Comparison of ENCODE assay signal across 22 mouse cellular contexts in the genomic region with DNA sequence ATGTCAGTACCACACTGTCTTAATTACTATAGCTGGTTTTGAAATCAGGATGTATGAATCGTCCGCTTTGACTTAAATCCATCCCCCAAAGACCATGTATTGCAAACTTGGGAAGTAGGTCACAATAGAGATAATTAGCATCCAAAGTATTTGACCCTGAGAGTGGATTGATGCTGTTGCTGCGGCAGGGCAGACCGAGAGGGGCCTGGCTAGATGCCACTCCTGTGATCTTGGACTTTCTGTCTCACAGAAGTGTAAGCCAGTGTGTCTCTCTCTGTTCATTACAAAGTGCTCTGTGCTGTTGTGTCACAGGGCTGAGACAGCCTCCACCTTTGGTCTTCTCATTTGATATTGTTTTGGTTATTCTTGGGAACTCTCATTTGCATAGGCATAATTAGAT. TPM values are rescaled to one million over a fixed set of nuclear protein-coding genes. Genes with fewer than 3 reads are reported as not detected.
"Had no signal": no experiment of that assay in that cellular context is flagged by ENCODE, and none has a peak within 500 bp of the region (broad histone marks: within the 10 kb centered on the region; RNA-seq: fewer than 3 reads in every experiment).

No protein-coding gene starts in this region.

- H3K27me3 ChIP-seq: limb, embryonic 13.5 days; liver, embryonic 12.5 days; liver, embryonic 15.5 days; midbrain, embryonic 12.5 days; midbrain, embryonic 15.5 days; neural tube, embryonic 12.5 days; neural tube, embryonic 15.5 days; stomach, embryonic 15.5 days had no signal

- H3K4me3 ChIP-seq: layer of hippocampus, adult 2 months; limb, embryonic 10.5 days; limb, embryonic 13.5 days; liver, embryonic 12.5 days; liver, embryonic 15.5 days; midbrain, embryonic 12.5 days; midbrain, embryonic 15.5 days; neural tube, embryonic 12.5 days; neural tube, embryonic 15.5 days; stomach, embryonic 15.5 days had no signal

- H3K4me1 ChIP-seq: limb, embryonic 10.5 days; liver, embryonic 12.5 days; liver, embryonic 15.5 days; neural tube, embryonic 12.5 days had no signal

- H3K4me2 ChIP-seq: limb, embryonic 13.5 days; liver, embryonic 12.5 days; liver, embryonic 15.5 days; midbrain, embryonic 12.5 days; midbrain, embryonic 15.5 days; neural tube, embryonic 12.5 days; neural tube, embryonic 15.5 days; stomach, embryonic 15.5 days had no signal

- H3K9ac ChIP-seq: limb, embryonic 13.5 days; liver, embryonic 12.5 days; liver, embryonic 15.5 days; midbrain, embryonic 12.5 days; midbrain, embryonic 15.5 days; neural tube, embryonic 12.5 days; neural tube, embryonic 15.5 days; stomach, embryonic 15.5 days had no signal

- H3K9me3 ChIP-seq: limb, embryonic 10.5 days; limb, embryonic 13.5 days; liver, embryonic 12.5 days; liver, embryonic 15.5 days; midbrain, embryonic 12.5 days; midbrain, embryonic 15.5 days; neural tube, embryonic 12.5 days; neural tube, embryonic 15.5 days; stomach, embryonic 15.5 days had no signal

- DNase-seq: kidney, adult 2 months; kidney, postnatal 25 days; layer of hippocampus, adult 9-11 months; liver; lung, adult 2 months; thymus, adult 2 months; thymus, postnatal 14 days; thymus, postnatal 4 days had no signal

- ATAC-seq: liver, embryonic 12.5 days; lung, postnatal 0 days; midbrain, embryonic 15.5 days had no signal

- H3K27ac ChIP-seq: kidney, postnatal 0 days; layer of hippocampus, adult 2 months; limb, embryonic 10.5 days; limb, embryonic 13.5 days; liver, embryonic 12.5 days; liver, embryonic 15.5 days; macrophage; midbrain, embryonic 12.5 days; midbrain, embryonic 15.5 days; neural tube, embryonic 12.5 days; neural tube, embryonic 15.5 days; stomach, embryonic 15.5 days had no signal

- H3K36me3 ChIP-seq: limb, embryonic 10.5 days; limb, embryonic 13.5 days; liver, embryonic 12.5 days; liver, embryonic 15.5 days; midbrain, embryonic 12.5 days; midbrain, embryonic 15.5 days; neural tube, embryonic 12.5 days; neural tube, embryonic 15.5 days; stomach, embryonic 15.5 days had no signal

RNA-seq across cellular contexts. Expression of gene Tmem150c, which starts 12.5 kb away (rescaled TPM):
- total RNA-seq: megakaryocyte, adult 5-6 weeks had no signal
